Mouse (Mus musculus) heart, adult 18-20 months (tissue): ENCODE data around the gene Prss22. TPM values are rescaled to one million over a fixed set of nuclear protein-coding genes. Genes with fewer than 3 reads are reported as not detected.

Experiments
- microRNA-seq, 2 experiments: library from miRNA; unstranded; fragments of <30 nt; microRNA quantifications; one replicate each; pipeline ENCODE4 v1.2.0; 2022
- total RNA-seq, 2 experiments: library from RNA; stranded (reverse); gene quantifications; 2 replicates each; pipeline ENCODE4 v1.2.3; 2021

Prss22 gene
- total RNA-seq, 2 experiments from 2014 or later = not detected

Small RNAs within 50 kb of the gene (microRNA-seq; reads per million reads assigned to microRNA genes)
- 0 reads per million in 2 experiments for gene Gm27700

Other genes with a start within 250 kb of the Prss22 start
- 10 to 100 TPM; 38.1 to 40.7 TPM for gene Flywch1, start 226.5 kb downstream of the Prss22 start, total RNA-seq
- gene Flywch2, start 212.0 kb downstream of the Prss22 start, total RNA-seq = under 1 TPM in 1 of 2 experiments, not detected in 1; 0.55 TPM
- 100 to 1,000 TPM; 125 to 153 TPM for gene Srrm2, start 207.6 kb downstream of the Prss22 start, total RNA-seq
- 100 to 1,000 TPM; 357 to 360 TPM for gene Elob, start 169.0 kb downstream of the Prss22 start, total RNA-seq
- gene Prss33, start 162.0 kb downstream of the Prss22 start, total RNA-seq = not detected
- not detected for gene Prss32, start 154.2 kb downstream of the Prss22 start, total RNA-seq
- gene Prss41, start 153.9 kb downstream of the Prss22 start, total RNA-seq = not detected
- not detected for gene Prss21, start 130.0 kb downstream of the Prss22 start, total RNA-seq
- gene Dcpp1, start 117.2 kb downstream of the Prss22 start, total RNA-seq = not detected
- not detected for gene Dcpp2, start 117.2 kb downstream of the Prss22 start, total RNA-seq
- gene Dcpp3, start 80.6 kb downstream of the Prss22 start, total RNA-seq = not detected
- not detected for gene Sbp, start 56.4 kb downstream of the Prss22 start, total RNA-seq
- not detected for gene Sbpl, start 42.8 kb downstream of the Prss22 start, total RNA-seq
- gene Prss30, start 17.5 kb downstream of the Prss22 start, total RNA-seq = not detected
- gene Prss27, start 40.0 kb upstream of the Prss22 start, total RNA-seq = not detected
- gene Kctd5, start 75.4 kb upstream of the Prss22 start, total RNA-seq = 1 to 10 TPM; 7.5 to 7.8 TPM
- 10 to 100 TPM; 39.7 to 41.1 TPM for gene Pdpk1, start 152.8 kb upstream of the Prss22 start, total RNA-seq
- gene Amdhd2, start 165.7 kb upstream of the Prss22 start, total RNA-seq = 10 to 100 TPM in 1 of 2 experiments, 1 to 10 TPM in 1; 8.3 to 13.5 TPM
- gene Atp6v0c, start 171.6 kb upstream of the Prss22 start, total RNA-seq = 100 to 1,000 TPM; 241 to 255 TPM
- gene Tbc1d24, start 207.5 kb upstream of the Prss22 start, total RNA-seq = 10 to 100 TPM; 12.3 to 14.4 TPM
- gene Ntn3, start 211.4 kb upstream of the Prss22 start, total RNA-seq = under 1 TPM; 0.67 to 0.72 TPM
- 1 to 10 TPM; 1.9 to 3.0 TPM for gene Tedc2, start 222.8 kb upstream of the Prss22 start, total RNA-seq